Mouse (Mus musculus) myocyte (in vitro differentiated cells): ENCODE results near the gene Tirap. TPM values are rescaled to one million over a fixed set of nuclear protein-coding genes. Genes with fewer than 3 reads are reported as not detected.

Experiments
- H3K27me3 ChIP-seq: one replicate; pipeline ENCODE4 v1.6.1; 2011; ENCODE audit not compliant: control insufficient read depth, insufficient read depth, insufficient read length
- H3K36me3 ChIP-seq: one replicate; pipeline ENCODE4 v1.6.1; 2011; ENCODE audit not compliant: control insufficient read depth, insufficient read depth
- H3K4me2 ChIP-seq: one replicate; pipeline ENCODE4 v1.6.1; 2011; ENCODE audit warnings: low read depth, control low read depth
- H3K4me3 ChIP-seq: one replicate; pipeline ENCODE4 v1.5.1; 2011; ENCODE audit warnings: mild to moderate bottlenecking, control low read depth, moderate library complexity
- H3K79me2 ChIP-seq: one replicate; pipeline ENCODE4 v1.6.1; 2011; ENCODE audit not compliant: control insufficient read depth, insufficient read depth
- H3ac ChIP-seq: one replicate; pipeline ENCODE4 v1.6.1; 2011; ENCODE audit not compliant: control insufficient read depth, insufficient read length
- CEBPB ChIP-seq: IDR thresholded peaks from 2 replicates; pipeline ENCODE4 v1.6.1; 2011; ENCODE audit warnings: mild to moderate bottlenecking, moderate library complexity; ENCODE audit not compliant: poor library complexity, insufficient read depth, severe bottlenecking
- E2F4 ChIP-seq: IDR thresholded peaks from one replicate; pipeline ENCODE4 v1.6.1; 2011; ENCODE audit warnings: mild to moderate bottlenecking, control low read depth, moderate library complexity; ENCODE audit not compliant: insufficient read depth
- MAX ChIP-seq: IDR thresholded peaks from one replicate; pipeline ENCODE4 v1.6.1; 2011; ENCODE audit warnings: low read depth, mild to moderate bottlenecking, control low read depth
- MYOD1 ChIP-seq, 3 experiments: IDR thresholded peaks; one replicate each; pipeline ENCODE4 v1.6.1; 2011; ENCODE audit warnings: control low read depth in 2 of 3, low read depth in 2 of 3, mild to moderate bottlenecking in 2 of 3, moderate library complexity in 1 of 3; ENCODE audit not compliant: insufficient read length in 2 of 3, control insufficient read depth in 1 of 3
- MYOG ChIP-seq, 3 experiments: IDR thresholded peaks; one replicate each; pipeline ENCODE4 v1.6.1; 2011; ENCODE audit warnings: control low read depth in 2 of 3, low read depth in 2 of 3, mild to moderate bottlenecking in 2 of 3; ENCODE audit not compliant: insufficient read length in 2 of 3, control insufficient read depth in 1 of 3, insufficient read depth in 1 of 3
- POLR2A ChIP-seq: IDR thresholded peaks from one replicate; pipeline ENCODE4 v1.6.1; 2011; ENCODE audit warnings: low read depth, mild to moderate bottlenecking, control low read depth, moderate library complexity; ENCODE audit not compliant: insufficient read length
- POLR2AphosphoS2 ChIP-seq: IDR thresholded peaks from one replicate; pipeline ENCODE4 v1.6.1; 2011; ENCODE audit warnings: low read depth, control low read depth; ENCODE audit not compliant: insufficient read length
- REST ChIP-seq: IDR thresholded peaks from one replicate; pipeline ENCODE4 v1.6.1; 2011; ENCODE audit warnings: mild to moderate bottlenecking, control low read depth, moderate library complexity; ENCODE audit not compliant: insufficient read depth, insufficient read length
- SRF ChIP-seq: IDR thresholded peaks from one replicate; pipeline ENCODE4 v1.6.1; 2011; ENCODE audit warnings: low read depth; ENCODE audit not compliant: control insufficient read depth, insufficient read length
- TCF12 ChIP-seq: IDR thresholded peaks from one replicate; pipeline ENCODE4 v1.6.1; 2011; ENCODE audit warnings: mild to moderate bottlenecking, control low read depth; ENCODE audit not compliant: poor library complexity, insufficient read depth, severe bottlenecking
- TCF3 ChIP-seq: IDR thresholded peaks from one replicate; pipeline ENCODE4 v1.6.1; 2011; ENCODE audit warnings: low read depth, control low read depth; ENCODE audit not compliant: insufficient read length
- USF1 ChIP-seq: IDR thresholded peaks from one replicate; pipeline ENCODE4 v1.6.1; 2011; ENCODE audit warnings: low read depth, mild to moderate bottlenecking, control low read depth, moderate library complexity
- polyA plus RNA-seq: library from polyadenylated mRNA; unstranded; fragments of >200 nt; fragmentation: generic; extraction: Trizol; gene quantifications from one replicate; pipeline ENCODE4 v1.2.1, GENCODE M21; 2012; ENCODE audit warnings: missing spikeins

Tirap gene
- polyA plus RNA-seq, 1 experiment, result 5.0 TPM

- Histone ChIP-seq H3ac (no peak overlapping the region), H3K4me2 (no peak overlapping the region), H3K36me3 (no peaks in the 10 kb centered on the region), H3K27me3 (no peaks in the 10 kb centered on the region), H3K4me3 (no peak overlapping the region), H3K79me2 (no peaks in the 10 kb centered on the region)
- TF ChIP-seq MYOD1 (IDR thresholded peaks at IDR 0.05; ENCODE audit: control insufficient read depth in 1 of 3, insufficient read length in 2 of 3, low read depth in 2 of 3) (no peak), USF1 (no peak), MYOG (IDR thresholded peaks at IDR 0.05; ENCODE audit: control insufficient read depth in 1 of 3, insufficient read depth in 1 of 3, insufficient read length in 2 of 3, low read depth in 2 of 3) (no peak), TCF12 (no peak), SRF (no peak), REST (no peak)
Measured at GRCm38 (mm10) chr9:35183359-35183758, 16.7 kb downstream of the Tirap start.

- Histone ChIP-seq H3K4me3 (no peak overlapping the region), H3ac (no peak overlapping the region), H3K36me3 (no peaks in the 10 kb centered on the region), H3K79me2 (no peaks in the 10 kb centered on the region), H3K4me2 (no peak overlapping the region), H3K27me3 (no peaks in the 10 kb centered on the region)
- TF ChIP-seq USF1 (no peak), POLR2A (no peak), SRF (no peak), MAX (no peak), MYOG (IDR thresholded peaks at IDR 0.05; ENCODE audit: control insufficient read depth in 1 of 3, insufficient read depth in 1 of 3, insufficient read length in 2 of 3, low read depth in 2 of 3) (no peak), REST (no peak), TCF12 (no peak), E2F4 (no peak), POLR2AphosphoS2 (no peak), TCF3 (no peak), CEBPB (no peak), MYOD1 (IDR thresholded peaks at IDR 0.05; ENCODE audit: control insufficient read depth in 1 of 3, insufficient read length in 2 of 3, low read depth in 2 of 3) (no peak)
Measured at GRCm38 (mm10) chr9:35182832-35183231, 17.3 kb downstream of the Tirap start.

- Histone ChIP-seq H3K4me2 (peak overlapping the region; percentile 80), H3K27me3 (no peaks in the 10 kb centered on the region), H3K36me3 (no peaks in the 10 kb centered on the region), H3K4me3 (peak overlapping the region; percentile 68), H3K79me2 (peaks cover 8% of the 10 kb centered on the region), H3ac (peak overlapping the region; percentile 3)
- TF ChIP-seq USF1, result no peak
- TF ChIP-seq MYOD1 (IDR thresholded peaks at IDR 0.05; ENCODE audit: control insufficient read depth in 1 of 3, insufficient read length in 2 of 3, low read depth in 2 of 3), result peak in 1 of 3 experiments; percentile 26
Measured at GRCm38 (mm10) chr9:35176124-35176659, 23.9 kb downstream of the Tirap start.

GRCm38 (mm10) chr9:35175251-35176123 lies 24.6 kb downstream of the Tirap start, which contains the start of gene Dcps:
Dcps (minus strand) TSS chr9:35176061.
- Histone ChIP-seq H3ac (peak within 1 kb of the TSS; percentile 3), H3K36me3 (peaks cover 5% of the 10 kb centered on the region), H3K4me2 (peak within 1 kb of the TSS; percentile 98), H3K79me2 (peaks cover 8% of the 10 kb centered on the region), H3K4me3 (peak within 1 kb of the TSS; percentile 68), H3K27me3 (no peaks in the 10 kb centered on the region)
- peak in 1 of 3 experiments; percentile 29 for TF ChIP-seq MYOG (IDR thresholded peaks at IDR 0.05; ENCODE audit: control insufficient read depth in 1 of 3, insufficient read depth in 1 of 3, insufficient read length in 2 of 3, low read depth in 2 of 3)
- no peak for TF ChIP-seq MAX
- no peak for TF ChIP-seq CEBPB
- TF ChIP-seq POLR2A, result peak; percentile 70
- no peak for TF ChIP-seq TCF12
- no peak for TF ChIP-seq REST
- TF ChIP-seq SRF, result no peak
- TF ChIP-seq MYOD1 (IDR thresholded peaks at IDR 0.05; ENCODE audit: control insufficient read depth in 1 of 3, insufficient read length in 2 of 3, low read depth in 2 of 3), result peak in 1 of 3 experiments; percentile 22
- no peak for TF ChIP-seq TCF3
- TF ChIP-seq POLR2AphosphoS2, result peak; percentile 66
- peak; percentile 26 for TF ChIP-seq USF1
- peak; percentile 20 for TF ChIP-seq E2F4

- no peak overlapping the region for H3ac ChIP-seq
- peaks cover 8% of the 10 kb centered on the region for H3K79me2 ChIP-seq
- H3K4me2 ChIP-seq, result no peak overlapping the region
- H3K4me3 ChIP-seq, result no peak overlapping the region
- TF ChIP-seq REST (no peak), POLR2A (no peak), E2F4 (no peak), MYOD1 (IDR thresholded peaks at IDR 0.05; ENCODE audit: control insufficient read depth in 1 of 3, insufficient read length in 2 of 3, low read depth in 2 of 3) (no peak), USF1 (no peak), MAX (no peak)
- peaks cover 13% of the 10 kb centered on the region for H3K36me3 ChIP-seq
- no peaks in the 10 kb centered on the region for H3K27me3 ChIP-seq
Measured at GRCm38 (mm10) chr9:35173331-35173730, 26.8 kb downstream of the Tirap start.
